Mouse (Mus musculus) myocyte (in vitro differentiated cells): Measurements from ENCODE around the gene Slc25a17.

Experiments used
- MAX ChIP-seq: IDR thresholded peaks from one replicate; pipeline ENCODE4 v1.6.1; 2011; ENCODE audit warnings: low read depth, mild to moderate bottlenecking, control low read depth
- MYOG ChIP-seq, 3 experiments: IDR thresholded peaks; one replicate each; pipeline ENCODE4 v1.6.1; 2011; ENCODE audit warnings: control low read depth in 2 of 3, low read depth in 2 of 3, mild to moderate bottlenecking in 2 of 3; ENCODE audit not compliant: insufficient read length in 2 of 3, control insufficient read depth in 1 of 3, insufficient read depth in 1 of 3
- POLR2A ChIP-seq: IDR thresholded peaks from one replicate; pipeline ENCODE4 v1.6.1; 2011; ENCODE audit warnings: low read depth, mild to moderate bottlenecking, control low read depth, moderate library complexity; ENCODE audit not compliant: insufficient read length
- POLR2AphosphoS2 ChIP-seq: IDR thresholded peaks from one replicate; pipeline ENCODE4 v1.6.1; 2011; ENCODE audit warnings: low read depth, control low read depth; ENCODE audit not compliant: insufficient read length
- REST ChIP-seq: IDR thresholded peaks from one replicate; pipeline ENCODE4 v1.6.1; 2011; ENCODE audit warnings: mild to moderate bottlenecking, control low read depth, moderate library complexity; ENCODE audit not compliant: insufficient read depth, insufficient read length

- TF ChIP-seq POLR2A (no peak), MYOG (IDR thresholded peaks at IDR 0.05; ENCODE audit: control insufficient read depth in 1 of 3, insufficient read depth in 1 of 3, insufficient read length in 2 of 3, low read depth in 2 of 3) (no peak), REST (no peak), MAX (no peak), POLR2AphosphoS2 (no peak)
These were observed 30.8 kb downstream of the Slc25a17 start for GRCm38 (mm10) chr15:81329721-81330369.
